Mouse (Mus musculus): ENCODE results near the gene Mrpl35.

The Mrpl35 gene

DNA sequence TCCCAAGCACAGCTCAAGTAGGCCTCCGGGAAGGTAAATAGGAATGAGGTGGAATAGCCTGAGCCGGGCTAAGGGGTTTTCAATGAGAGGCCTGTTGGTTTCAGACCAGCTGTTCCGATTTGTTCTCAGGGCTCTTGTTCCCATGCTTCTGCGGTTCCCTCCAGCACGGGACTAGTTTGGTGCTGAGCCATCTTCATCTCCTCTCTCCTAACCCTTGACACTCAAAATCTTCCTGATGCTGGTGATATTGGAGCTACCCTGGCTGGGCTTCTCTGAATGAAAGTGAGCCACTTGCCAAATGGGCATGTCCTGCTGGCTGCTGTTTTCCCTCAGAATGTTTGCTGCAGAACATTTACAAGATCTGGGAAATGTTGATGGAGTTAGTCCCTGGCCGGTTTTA lies 35.0 kb downstream of the Mrpl35 start:
- DNase-seq = no peak

DNA sequence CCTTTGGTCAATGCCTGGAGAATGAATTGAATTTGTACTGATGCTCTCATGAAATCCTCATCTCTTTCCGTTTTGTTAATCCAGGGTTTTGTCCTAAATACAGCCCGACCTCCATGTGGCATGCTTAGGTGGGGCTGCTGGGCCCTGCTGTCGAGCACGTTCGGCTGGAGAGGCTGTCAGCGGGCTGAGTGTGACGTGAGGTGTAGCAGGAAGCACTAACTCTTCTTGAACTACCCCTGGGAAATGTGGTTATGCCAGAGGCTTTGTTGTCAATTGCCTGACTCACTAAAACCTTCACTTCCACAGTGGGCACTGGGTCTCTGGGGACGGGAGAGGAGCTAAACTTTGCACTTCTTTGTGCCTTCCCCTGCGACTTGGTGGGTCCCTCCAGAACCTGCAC lies 38.4 kb downstream of the Mrpl35 start:
- no peak for DNase-seq

DNA sequence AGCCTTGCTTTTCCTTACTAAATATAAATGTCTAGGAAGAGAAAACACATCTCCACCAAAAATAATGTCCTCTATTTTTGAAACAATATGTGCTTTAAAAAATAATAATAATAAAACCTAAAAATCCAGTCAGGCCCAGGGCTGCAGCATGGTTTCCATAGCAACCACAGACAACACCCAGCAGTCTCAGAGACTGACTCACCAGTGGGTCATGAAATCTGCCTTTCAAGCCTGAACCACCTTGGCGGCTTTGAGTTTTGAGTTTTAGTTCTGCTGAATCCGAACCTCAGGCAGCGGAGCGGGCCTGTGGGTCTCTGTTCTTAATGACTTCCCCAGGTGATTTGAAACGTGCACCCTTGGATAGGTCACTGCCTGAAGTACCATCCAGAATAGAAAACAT lies 43.6 kb downstream of the Mrpl35 start:
- no peak for DNase-seq

DNA sequence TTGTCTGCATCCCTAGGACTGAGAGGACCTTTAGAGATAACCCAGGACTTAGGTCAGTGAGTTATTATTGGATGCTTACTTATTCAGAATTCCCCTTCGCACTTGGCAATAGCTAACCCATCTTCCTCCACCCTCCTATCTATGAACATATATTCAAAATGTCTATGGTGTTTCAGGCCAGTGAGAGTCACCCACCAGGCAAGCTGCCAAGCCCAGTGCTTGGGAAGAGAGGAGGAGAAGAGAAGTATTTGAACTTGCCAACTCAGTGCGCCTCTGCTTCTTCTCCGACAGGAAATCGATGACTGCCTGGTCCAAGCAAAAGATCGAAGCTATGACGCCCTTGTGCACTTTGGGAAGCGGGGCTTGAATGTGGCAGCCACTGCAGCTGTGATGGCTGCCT lies 46.3 kb downstream of the Mrpl35 start:
- DNase-seq = no peak

DNA sequence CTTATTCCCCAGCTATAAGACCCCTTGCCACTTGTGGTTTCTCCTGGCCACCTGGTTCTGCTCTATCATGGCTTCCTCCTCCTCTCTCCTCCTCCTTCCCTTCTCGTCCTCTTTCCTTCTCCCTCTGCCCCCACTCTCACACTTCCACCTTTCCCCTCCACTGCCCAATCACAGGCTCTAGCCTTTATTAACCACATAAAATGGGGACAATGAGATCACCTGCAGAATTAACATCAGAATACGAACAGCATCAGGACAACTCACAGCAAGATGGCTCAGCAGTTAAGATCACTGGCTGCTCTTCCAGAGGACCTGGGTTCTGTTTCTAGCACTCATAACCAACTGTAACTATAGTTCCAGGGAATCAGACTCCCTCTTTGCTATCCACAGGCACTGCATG lies 46.9 kb downstream of the Mrpl35 start:
- no peak for DNase-seq

DNA sequence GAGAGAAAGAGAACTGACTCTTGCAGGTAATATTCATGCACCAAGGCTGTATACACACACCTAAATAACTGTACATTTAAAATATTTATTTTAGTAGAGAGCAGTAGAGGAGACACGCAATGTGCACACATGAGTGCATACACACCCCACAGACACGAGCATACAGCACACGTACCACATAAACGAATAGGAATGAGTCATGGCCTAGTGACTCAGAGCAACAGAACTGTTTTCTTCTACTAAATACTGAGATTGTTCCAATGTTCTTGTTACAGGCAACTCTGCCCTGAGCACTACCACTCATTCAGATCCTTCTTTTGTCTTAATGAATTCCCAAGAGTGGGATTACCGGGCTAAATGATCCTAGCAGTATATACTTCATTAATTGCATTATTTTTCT lies 48.8 kb downstream of the Mrpl35 start:
- DNase-seq = no peak

DNA sequence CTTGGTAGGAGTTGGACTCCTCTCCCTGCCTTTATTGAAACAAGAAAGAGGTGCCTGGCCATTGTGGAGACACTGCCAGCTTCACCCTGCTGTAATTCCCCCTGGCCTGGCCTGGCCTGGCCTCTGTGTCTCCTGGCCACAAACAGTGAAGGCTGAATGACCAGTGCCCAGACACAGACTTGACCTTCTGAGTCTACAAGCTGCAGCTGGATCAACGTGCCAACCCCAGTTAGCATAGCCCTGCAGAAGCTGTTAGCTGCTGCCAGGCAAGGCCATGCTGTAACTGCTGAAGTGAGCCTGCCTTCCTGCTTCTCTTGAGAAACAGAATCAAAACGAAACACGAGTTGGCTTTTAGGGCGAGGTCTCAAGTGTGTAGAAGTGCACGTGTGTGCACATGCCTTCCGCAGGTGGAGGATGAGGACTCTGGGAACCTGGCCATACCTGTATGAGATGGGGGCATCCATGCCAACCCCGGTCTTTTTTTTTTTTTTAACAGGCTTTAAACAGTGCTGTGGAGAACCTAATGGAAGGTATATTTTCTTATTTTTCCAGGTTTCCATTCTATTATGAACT lies 54.0 kb downstream of the Mrpl35 start:
- DNase-seq = no peak

DNA sequence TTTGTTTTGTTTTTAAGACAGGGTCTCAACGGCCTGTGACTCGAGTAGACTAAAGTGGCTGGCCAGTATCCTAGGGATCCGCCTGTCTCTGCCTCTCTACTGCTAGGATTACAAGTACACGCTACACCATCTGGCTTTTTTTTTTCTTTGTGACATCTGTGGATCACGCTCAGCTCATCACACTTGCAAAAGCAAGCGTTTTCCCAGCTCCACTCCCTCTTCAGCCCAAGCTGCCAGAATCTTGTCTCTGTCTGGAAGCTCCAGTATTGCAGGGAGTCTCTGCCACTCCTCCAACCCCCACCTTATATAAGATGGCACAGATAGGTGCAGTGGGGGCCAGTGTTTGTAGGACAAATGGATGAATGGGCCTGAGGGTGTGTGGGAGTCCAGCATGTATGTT lies 54.6 kb downstream of the Mrpl35 start:
- DNase-seq = no peak

DNA sequence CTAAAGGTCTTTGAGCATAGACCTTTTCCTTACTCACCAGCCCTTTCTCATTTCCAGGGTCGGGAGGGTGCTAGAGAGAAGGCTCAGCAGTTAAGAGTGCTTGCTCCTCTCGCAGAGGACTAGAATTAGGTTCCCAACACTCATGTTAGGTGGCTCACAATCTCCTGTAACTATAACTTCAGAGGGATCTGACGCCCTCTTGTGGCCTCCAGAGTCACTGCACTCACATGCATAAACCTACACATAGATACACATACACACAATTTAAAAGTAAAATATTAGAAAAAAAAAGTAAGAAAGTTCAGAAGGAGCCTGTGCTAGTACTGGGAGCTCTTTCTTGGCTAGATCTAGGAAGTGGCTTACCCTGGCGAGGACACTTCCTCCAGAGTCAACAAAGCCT lies 55.5 kb downstream of the Mrpl35 start:
- no peak for DNase-seq

DNA sequence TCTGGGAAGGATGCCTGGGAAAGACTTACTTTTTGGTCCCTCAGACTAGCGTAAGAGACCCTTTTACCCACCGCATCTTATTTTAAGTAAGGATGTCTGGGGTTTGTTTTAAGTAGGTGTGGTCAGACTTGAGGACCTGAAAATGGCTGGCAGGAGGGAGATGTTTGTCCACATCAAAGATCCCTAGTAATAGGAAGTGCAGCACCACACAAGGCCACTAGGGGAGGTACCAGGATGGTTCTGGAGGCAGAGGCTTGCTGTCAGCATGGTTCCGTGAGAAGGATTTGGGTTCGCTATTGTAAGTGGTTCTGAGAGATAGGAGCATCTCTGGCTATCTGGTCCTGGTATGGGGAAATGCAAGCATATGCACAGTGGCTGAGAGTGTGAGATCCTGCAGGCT lies 55.9 kb downstream of the Mrpl35 start:
- no peak for DNase-seq

DNA sequence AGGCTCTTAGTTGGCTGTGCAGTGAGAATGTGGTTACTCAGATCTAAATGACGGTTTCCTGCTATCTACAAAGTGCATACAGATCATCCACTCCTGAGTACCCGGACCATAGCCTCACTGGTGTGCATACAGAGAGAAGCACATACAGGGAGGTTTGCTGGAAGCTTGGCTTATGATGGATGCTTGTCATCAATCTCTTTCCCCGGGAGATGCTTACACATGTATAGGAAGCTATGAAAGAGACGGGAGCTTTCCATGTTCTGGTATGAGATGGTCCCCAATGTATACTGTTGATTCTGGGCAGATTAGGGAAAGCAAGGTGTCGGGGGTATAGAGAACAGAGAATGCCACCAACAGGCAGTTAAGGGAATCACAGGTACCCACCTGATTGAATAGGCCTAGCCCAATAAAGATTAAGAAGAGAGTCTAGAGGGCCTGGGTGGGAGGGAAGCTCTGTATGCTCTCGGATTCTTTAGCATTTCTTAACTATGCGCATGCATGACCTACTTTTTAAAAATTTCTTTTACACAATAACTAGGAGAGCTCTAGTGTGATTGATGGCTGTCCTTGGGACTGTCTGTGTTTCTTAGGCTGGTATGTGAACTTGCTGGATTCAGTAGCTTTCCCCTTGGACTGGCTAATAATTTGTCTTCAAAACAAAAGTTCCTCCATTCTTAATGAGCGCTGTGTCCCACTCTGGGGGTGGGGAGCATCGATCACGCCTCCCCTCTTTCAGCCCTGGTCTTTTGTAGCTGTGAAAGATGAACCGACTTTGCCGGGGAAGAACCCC lies 56.7 kb downstream of the Mrpl35 start:
- no peak for DNase-seq

DNA sequence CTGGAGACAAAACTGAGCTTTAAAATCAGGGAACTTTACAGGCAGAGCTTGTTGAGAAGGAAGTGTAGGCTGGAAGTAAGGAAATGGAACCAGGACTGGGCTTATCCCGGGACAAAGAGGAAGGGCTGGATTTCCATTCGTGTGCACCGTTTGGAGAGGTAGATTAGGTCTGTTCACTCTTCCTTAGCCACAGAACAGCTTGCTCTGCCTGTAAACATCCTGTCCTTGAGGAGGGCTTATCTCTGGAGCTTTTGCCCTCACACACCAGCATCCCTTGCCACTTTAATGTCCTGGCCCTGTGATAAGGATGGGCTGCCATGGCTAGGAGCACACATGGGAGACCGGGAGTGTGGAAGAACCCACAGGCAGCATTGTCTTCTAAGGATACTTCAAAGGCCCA lies 59.0 kb downstream of the Mrpl35 start:
- DNase-seq = no peak

Data from thymus, adult 18-20 months (tissue).